Mouse (Mus musculus) kidney, postnatal 0 days (tissue): ENCODE measurements at regions not wholly inside any gene's neighbourhood (a gene's known extent, or its start where the extent isn't known, plus 50 kb on each side); places are given as distances from the start of the nearest gene placed in this dataset.
A peak's percentile ranks its signal among the peaks of the same experiment; 100 is the strongest.

Experiments used
- ATAC-seq: fragments of 200-750 bp; cut with Nextera tagmentation; replicated peaks from 2 replicates; pipeline ENCODE4 v1.8.0; 2017; ENCODE audit warnings: low read depth, moderate number of reproducible peaks, moderate TSS enrichment, moderate library complexity; ENCODE audit not compliant: low FRiP score
- DNase-seq: peaks from one replicate; pipeline ENCODE4 v3.0.0-alpha.2; 2016; ENCODE audit warnings: low spot score
- H3K27ac ChIP-seq: fragments of 300-500 bp; sonication (generic); 2 replicates; pipeline ENCODE4 v1.5.1; 2014; ENCODE audit warnings: mild to moderate bottlenecking
- H3K27me3 ChIP-seq: fragments of 300-500 bp; sonication (generic); 2 replicates; pipeline ENCODE4 v1.6.1; 2014; ENCODE audit warnings: low read length, mixed read lengths; ENCODE audit not compliant: insufficient read depth
- H3K36me3 ChIP-seq: fragments of 300-500 bp; sonication (generic); 2 replicates; pipeline ENCODE4 v1.6.1; 2014; ENCODE audit warnings: low read length, mixed read lengths; ENCODE audit not compliant: insufficient read depth
- H3K4me1 ChIP-seq: fragments of 300-500 bp; sonication (generic); replicated peaks from 2 replicates; pipeline ENCODE4 v1.6.1; 2014; ENCODE audit warnings: antibody characterized with exemption, low read length, mixed read lengths; ENCODE audit not compliant: insufficient read depth
- H3K4me2 ChIP-seq: fragments of 300-500 bp; sonication (generic); 2 replicates; pipeline ENCODE4 v1.6.1; 2014; ENCODE audit warnings: mild to moderate bottlenecking, low read length, moderate library complexity, mixed read lengths
- H3K4me3 ChIP-seq: fragments of 300-500 bp; sonication (generic); replicated peaks from 2 replicates; pipeline ENCODE4 v1.5.1; 2014; ENCODE audit warnings: low read depth, low read length
- H3K9ac ChIP-seq: fragments of 300-500 bp; sonication (generic); 2 replicates; pipeline ENCODE4 v1.6.1; 2014; ENCODE audit warnings: low read depth, low read length
- H3K9me3 ChIP-seq: fragments of 300-500 bp; sonication (generic); replicated peaks from 2 replicates; pipeline ENCODE4 v1.6.1; 2016; ENCODE audit warnings: low read length, inconsistent platforms, mixed read lengths
- CTCF ChIP-seq: IDR thresholded peaks from 2 replicates; pipeline ENCODE4 v1.5.1; 2016; ENCODE audit warnings: antibody characterized with exemption, low read depth, mild to moderate bottlenecking, moderate library complexity
- WGBS: fragments of 180-500 bp; shearing (Covaris S2); extraction: QIAGEN DNeasy Blood & Tissue Kit; methylation state at CpG from one replicate; pipeline ENCODE4 v1.1.7; 2014; 5-methylcytosine and 5-hydroxymethylcytosine counted together

DNA sequence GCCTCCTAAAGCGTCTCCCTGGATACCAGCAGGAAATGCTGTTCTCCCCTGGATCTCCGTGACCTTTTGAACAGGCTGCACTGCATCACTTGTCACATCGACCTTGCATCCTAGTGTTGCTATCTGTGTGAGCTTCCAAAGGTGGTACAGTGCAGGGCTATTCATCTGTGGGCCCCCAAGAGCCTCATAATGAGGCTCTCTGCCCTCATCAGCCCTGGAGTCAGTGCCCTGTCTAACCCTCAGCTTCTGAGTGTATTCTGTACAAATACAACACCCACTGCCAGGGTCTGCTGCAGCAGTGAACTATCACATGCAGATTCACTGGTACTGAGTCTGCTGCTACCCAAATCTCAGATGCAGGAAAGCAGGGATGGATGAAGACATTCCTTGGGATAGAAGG is 282.1 kb upstream of the Myt1l start:
- Histone ChIP-seq H3K27me3 (no peaks in the 10 kb centered on the region), H3K4me3 (no peak overlapping the region), H3K9ac (no peak overlapping the region), H3K27ac (no peak overlapping the region), H3K36me3 (no peaks in the 10 kb centered on the region), H3K4me1 (no peaks in the 10 kb centered on the region), H3K9me3 (no peaks in the 10 kb centered on the region), H3K4me2 (no peak overlapping the region)
- DNase-seq: no peak
- 29% methylated on average over 3 of the region's 3 CpGs for WGBS
- TF ChIP-seq CTCF: no peak
- ATAC-seq: no peak

DNA sequence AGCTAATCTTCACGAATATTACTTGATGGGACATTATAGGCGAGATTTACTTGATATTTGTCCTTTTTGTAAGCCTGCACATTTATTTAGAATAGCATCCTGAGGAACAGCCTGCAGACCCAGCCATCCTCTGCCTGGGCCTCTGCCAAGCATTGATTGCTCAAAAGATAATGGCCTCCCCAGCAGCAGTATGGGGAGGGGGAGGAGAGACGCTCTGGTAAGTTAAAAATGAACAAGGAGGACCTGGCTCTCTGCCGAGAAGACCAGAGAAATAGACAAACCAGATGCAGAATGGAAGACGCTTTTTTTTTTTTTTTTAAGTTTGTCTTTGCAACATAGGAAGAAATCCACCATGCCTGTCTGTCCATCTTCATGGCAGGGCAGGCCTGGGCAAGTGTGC is 280.8 kb upstream of the Myt1l start:
- no peaks in the 10 kb centered on the region for H3K4me1 ChIP-seq
- no peak for ATAC-seq
- 66% methylated on average over 5 of the region's 5 CpGs for WGBS
- DNase-seq: no peak
- H3K27ac ChIP-seq: no peak overlapping the region
- no peaks in the 10 kb centered on the region for H3K36me3 ChIP-seq
- H3K9ac ChIP-seq: no peak overlapping the region
- no peaks in the 10 kb centered on the region for H3K9me3 ChIP-seq
- no peaks in the 10 kb centered on the region for H3K27me3 ChIP-seq
- TF ChIP-seq CTCF: no peak
- H3K4me3 ChIP-seq: no peak overlapping the region
- no peak overlapping the region for H3K4me2 ChIP-seq

DNA sequence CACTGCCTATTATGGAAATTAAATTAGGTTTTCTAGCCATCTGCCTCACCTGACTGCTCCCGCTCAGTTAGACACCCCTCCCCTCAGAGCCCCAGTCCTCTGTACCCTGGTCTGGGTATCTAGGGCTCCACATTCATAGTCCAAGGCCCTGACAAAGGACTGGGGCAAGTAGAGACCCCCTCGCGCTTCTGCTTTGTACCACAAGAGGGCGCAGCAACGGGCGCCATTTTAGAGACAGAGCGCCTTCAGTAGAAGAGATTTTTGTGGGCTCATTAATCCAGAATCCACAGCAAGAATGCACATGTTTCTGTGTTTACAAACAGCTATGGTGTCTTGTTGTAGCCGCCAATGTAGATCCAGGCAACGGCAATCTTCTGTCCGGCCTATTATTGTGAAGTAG is 279.7 kb upstream of the Myt1l start:
- Histone ChIP-seq H3K4me3 (no peak overlapping the region), H3K4me2 (no peak overlapping the region), H3K27ac (no peak overlapping the region), H3K9me3 (no peaks in the 10 kb centered on the region), H3K36me3 (no peaks in the 10 kb centered on the region), H3K27me3 (no peaks in the 10 kb centered on the region), H3K9ac (no peak overlapping the region), H3K4me1 (no peaks in the 10 kb centered on the region)
- ATAC-seq (no peak), DNase-seq (no peak)
- TF ChIP-seq CTCF: peak; percentile 9; the same call in 1 of the 2 replicates
- WGBS: 91% methylated on average over 10 of the region's 10 CpGs

DNA sequence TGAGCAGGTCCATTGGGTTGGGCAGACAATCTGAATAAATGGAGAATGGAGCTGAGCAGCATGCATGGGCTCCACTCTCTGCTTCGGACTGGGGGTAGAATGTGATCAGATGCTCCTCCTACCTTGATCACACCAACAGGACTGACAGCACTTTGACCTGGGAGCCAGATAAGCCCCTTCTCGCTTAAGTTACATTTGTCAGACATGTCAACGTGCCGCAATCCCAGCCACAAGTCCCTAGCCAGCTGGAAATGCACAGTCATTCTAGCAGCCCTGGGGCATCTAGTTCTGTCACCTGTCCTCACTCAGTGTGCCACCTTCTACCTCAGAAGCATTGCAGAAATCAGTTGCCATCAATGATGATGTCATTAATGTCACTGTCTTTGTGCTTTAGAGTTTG is 272.1 kb upstream of the Myt1l start:
- no peak overlapping the region for H3K4me3 ChIP-seq
- no peaks in the 10 kb centered on the region for H3K9me3 ChIP-seq
- H3K36me3 ChIP-seq: no peaks in the 10 kb centered on the region
- no peak overlapping the region for H3K27ac ChIP-seq
- H3K4me1 ChIP-seq: peaks cover 7% of the 10 kb centered on the region; the same call in 1 of the 2 replicates
- DNase-seq (no peak), ATAC-seq (no peak)
- TF ChIP-seq CTCF: no peak
- no peak overlapping the region for H3K4me2 ChIP-seq
- H3K9ac ChIP-seq: no peak overlapping the region
- 91% methylated on average over 4 of the region's 4 CpGs for WGBS
- no peaks in the 10 kb centered on the region for H3K27me3 ChIP-seq

DNA sequence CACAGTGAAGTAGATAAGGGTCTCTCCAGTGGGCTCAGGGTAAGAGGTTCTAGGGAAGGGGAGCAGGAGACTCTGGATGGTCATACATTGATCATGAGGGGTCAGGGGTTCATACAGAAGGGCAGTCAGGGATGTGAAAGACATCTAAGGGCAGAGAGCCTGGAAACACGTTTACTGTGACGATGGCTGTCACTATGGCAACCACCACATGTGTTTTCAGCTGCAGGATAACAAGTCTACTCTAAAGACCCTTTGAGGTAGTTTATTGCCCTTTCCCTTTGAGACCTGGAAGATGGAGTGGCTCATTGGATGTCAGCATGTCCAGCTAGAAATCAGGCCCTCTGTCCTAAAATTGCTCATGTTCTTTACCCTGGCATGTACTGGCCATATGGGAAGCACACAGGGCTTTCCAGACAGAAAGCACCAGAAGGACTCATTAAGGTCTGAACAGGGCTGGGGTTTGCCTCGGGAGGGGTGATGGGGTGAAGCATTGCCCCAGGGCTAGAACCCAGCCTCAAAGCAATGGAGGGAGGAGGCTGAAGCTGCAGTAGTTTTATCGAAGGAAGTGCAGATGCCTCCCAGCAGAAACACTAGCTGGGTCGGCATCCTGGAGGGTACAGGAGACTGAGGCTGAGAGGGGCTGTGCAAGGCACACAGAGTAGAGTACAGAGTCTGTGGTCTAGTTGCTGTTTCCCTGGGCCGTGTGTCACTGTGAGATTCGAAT is 271.0 kb upstream of the Myt1l start:
- Histone ChIP-seq H3K27me3 (no peaks in the 10 kb centered on the region), H3K4me2 (no peak overlapping the region), H3K9ac (no peak overlapping the region), H3K4me3 (no peak overlapping the region), H3K9me3 (no peaks in the 10 kb centered on the region), H3K27ac (no peak overlapping the region), H3K4me1 (peaks cover 7% of the 10 kb centered on the region; the same call in 1 of the 2 replicates), H3K36me3 (no peaks in the 10 kb centered on the region)
- 25% methylated on average over 7 of the region's 7 CpGs for whole genome bisulfite sequencing
- ATAC-seq (no peak), DNase-seq (no peak)
- TF ChIP-seq CTCF: no peak

DNA sequence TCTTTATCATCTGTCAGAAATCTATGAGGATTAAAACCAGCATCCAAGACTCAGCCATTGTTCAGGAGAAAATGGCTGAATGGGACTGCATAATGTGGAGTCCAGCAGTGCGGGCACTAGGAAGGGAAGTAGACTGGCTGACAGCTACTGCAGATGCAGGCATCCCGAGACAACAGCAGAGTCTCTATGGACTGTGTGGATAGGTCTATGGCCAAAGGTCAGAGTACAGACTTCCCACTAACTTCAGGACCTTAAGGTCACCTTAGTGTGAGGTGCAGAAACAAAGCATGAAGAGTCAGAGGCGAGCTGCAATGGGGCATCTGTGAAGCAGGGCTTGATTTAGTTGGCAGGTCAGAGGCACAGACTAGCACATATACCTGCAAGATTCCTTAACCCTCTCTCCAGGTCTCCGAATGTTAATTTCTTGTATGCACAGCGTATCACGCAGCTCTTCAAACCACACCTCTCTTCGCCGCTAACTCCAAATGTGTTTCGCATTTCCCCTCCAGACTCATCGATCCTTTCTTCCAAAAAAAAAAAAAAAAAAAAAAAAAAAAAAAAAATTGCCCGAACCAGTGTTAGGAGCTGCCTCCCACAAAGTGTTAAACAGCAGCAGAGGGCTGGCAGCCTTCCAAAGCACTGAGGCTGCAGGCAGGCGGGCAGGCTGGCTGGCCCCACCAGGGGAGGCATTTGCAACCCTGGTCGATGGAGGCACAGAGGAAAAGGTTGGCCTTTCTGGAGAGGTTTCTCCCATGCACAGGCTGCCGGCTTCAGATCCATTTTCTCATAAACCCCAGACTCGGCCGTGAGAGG is 270.2 kb upstream of the Myt1l start:
- ATAC-seq: no peak
- Histone ChIP-seq H3K27ac (no peak overlapping the region), H3K4me3 (no peak overlapping the region), H3K4me2 (no peak overlapping the region), H3K9me3 (no peaks in the 10 kb centered on the region), H3K4me1 (peaks cover 7% of the 10 kb centered on the region; the same call in 1 of the 2 replicates), H3K27me3 (no peaks in the 10 kb centered on the region), H3K36me3 (no peaks in the 10 kb centered on the region), H3K9ac (no peak overlapping the region)
- peak; percentile 25 for DNase-seq
- no peak; the same call in 1 of the 2 replicates for TF ChIP-seq CTCF
- WGBS: 30% methylated on average over 16 of the region's 16 CpGs
